ENCODE assay signal across 28 mouse cellular contexts in genomic region chr17:44438526-44438925, GRCm38 (mm10).
DNase-seq lines count a peak whose midpoint lies in the region; ATAC-seq and TF ChIP-seq lines count a peak whose summit lies in the region.
"Had no signal": no experiment of that assay in that cellular context is flagged by ENCODE, and none has a peak within 500 bp of the region (broad histone marks: within the 10 kb centered on the region; RNA-seq: fewer than 3 reads in every experiment).

No protein-coding gene starts in this region.

- no peak for TF ChIP-seq POLR2A in lung, adult 2 months (IDR thresholded peaks at IDR 0.05; ENCODE audit: borderline replicate concordance, extremely low read depth, low read depth, low read length)

- CTCF ChIA-PET in Patski (lab: Charles Lee) = interaction anchor here (1.3 kb wide), 1 partner anchor 16 kb away, joined by 3 read pairs; no protein-coding TSS in a partner anchor

- H3K36me3 ChIP-seq in neural tube, embryonic 15.5 days = no peaks in the 10 kb centered on the region
- H3K36me3 ChIP-seq in heart, embryonic 10.5 days = no peaks in the 10 kb centered on the region
- H3K36me3 ChIP-seq: embryonic facial prominence, embryonic 10.5 days; embryonic facial prominence, embryonic 13.5 days; forebrain, embryonic 12.5 days; forebrain, embryonic 15.5 days; G1E; heart, embryonic 13.5 days; hindbrain, embryonic 15.5 days; intestine, embryonic 15.5 days had no signal

- H3K4me1 ChIP-seq in neural tube, embryonic 15.5 days = no peaks in the 10 kb centered on the region
- H3K4me1 ChIP-seq in heart, embryonic 10.5 days = peaks cover 2% of the 10 kb centered on the region; the same call in 1 of the 2 replicates
- no peaks in the 10 kb centered on the region for H3K4me1 ChIP-seq in lung, adult 2 months (ENCODE audit: control insufficient read depth, insufficient read depth, low read length)
- H3K4me1 ChIP-seq: embryonic facial prominence, embryonic 10.5 days; forebrain, embryonic 12.5 days; forebrain, embryonic 15.5 days; hindbrain, embryonic 15.5 days; intestine, embryonic 15.5 days had no signal

- intact Hi-C loops in left cerebral cortex, postnatal 25 days (cut with DNase I) = loop anchor here (5.0 kb wide), 1 partner anchor 171 kb away; no protein-coding TSS in a partner anchor

- in situ Hi-C loops in Patski (cut with MboI; ENCODE audit: low pct_unique_long_range_greater_than_20kb) = no loop called here

- H3K27me3 ChIP-seq in Patski = no peaks in the 10 kb centered on the region
- no peaks in the 10 kb centered on the region for H3K27me3 ChIP-seq in neural tube, embryonic 15.5 days (replicated peaks)
- H3K27me3 ChIP-seq in heart, embryonic 10.5 days (ENCODE audit: insufficient read depth, poor library complexity, severe bottlenecking) = 0 out of 2 replicates have a peak, but pooled peaks cover 6% of the 10 kb centered on the region
- H3K27me3 ChIP-seq: embryonic facial prominence, embryonic 13.5 days; forebrain, embryonic 12.5 days; forebrain, embryonic 15.5 days; heart, embryonic 13.5 days; hindbrain, embryonic 15.5 days; intestine, embryonic 15.5 days had no signal

- H3K9ac ChIP-seq in neural tube, embryonic 15.5 days (replicated peaks) = no peak overlapping the region
- H3K9ac ChIP-seq: embryonic facial prominence, embryonic 13.5 days; forebrain, embryonic 12.5 days; forebrain, embryonic 15.5 days; heart, embryonic 13.5 days; hindbrain, embryonic 15.5 days; intestine, embryonic 15.5 days had no signal

- DNase-seq in thymus, postnatal 0 days (ENCODE audit: low spot score) = peak; percentile 2
- DNase-seq in thymus, postnatal 25 days = no peak
- peak; percentile 21 for DNase-seq in MN1 (ENCODE audit: low spot score)
- peak; percentile 60 for DNase-seq in Patski (ENCODE audit: low read depth, low spot score)
- no peak for DNase-seq in left cerebral cortex, postnatal 25 days (ENCODE audit: low spot score in 2 of 2)
- no peak for DNase-seq in heart, embryonic 10.5 days (ENCODE audit: low spot score)
- DNase-seq in lung, adult 2 months = no peak
- DNase-seq: adrenal gland, adult 8-10 months; adrenal gland, postnatal 36 days; cerebellum, adult 2 months; cerebellum, adult 9-11 months; cerebellum, postnatal 25 days; embryo, embryonic 11 days; gastrocnemius, postnatal 25 days; heart, adult 18-20 months; heart, postnatal 14 days; heart, postnatal 4 days; kidney, adult 11 months had no signal

- H3K9me3 ChIP-seq in neural tube, embryonic 15.5 days (replicated peaks) = no peaks in the 10 kb centered on the region
- no peaks in the 10 kb centered on the region for H3K9me3 ChIP-seq in heart, embryonic 10.5 days
- H3K9me3 ChIP-seq: embryonic facial prominence, embryonic 10.5 days; embryonic facial prominence, embryonic 13.5 days; forebrain, embryonic 12.5 days; forebrain, embryonic 15.5 days; heart, embryonic 13.5 days; hindbrain, embryonic 15.5 days; intestine, embryonic 15.5 days had no signal

- H3K27ac ChIP-seq in neural tube, embryonic 15.5 days (replicated peaks) = no peak overlapping the region
- H3K27ac ChIP-seq in heart, embryonic 10.5 days = no peak overlapping the region
- H3K27ac ChIP-seq: embryonic facial prominence, embryonic 10.5 days; embryonic facial prominence, embryonic 13.5 days; forebrain, embryonic 12.5 days; forebrain, embryonic 15.5 days; heart, embryonic 13.5 days; hindbrain, embryonic 15.5 days; intestine, embryonic 15.5 days had no signal

- no peak for TF ChIP-seq CTCF in Patski (IDR thresholded peaks at IDR 0.05)
- TF ChIP-seq CTCF in lung, adult 2 months (IDR thresholded peaks at IDR 0.05; ENCODE audit: insufficient read depth, low read length) = no peak

- H3K4me3 ChIP-seq in neural tube, embryonic 15.5 days (replicated peaks) = no peak overlapping the region
- no peak overlapping the region for H3K4me3 ChIP-seq in heart, embryonic 10.5 days
- no peak overlapping the region for H3K4me3 ChIP-seq in lung, adult 2 months (replicated peaks; ENCODE audit: extremely low read depth, low read depth, low read length)
- H3K4me3 ChIP-seq: embryonic facial prominence, embryonic 10.5 days; embryonic facial prominence, embryonic 13.5 days; erythroblast, embryonic 14.5 days; forebrain, embryonic 12.5 days; forebrain, embryonic 15.5 days; heart, embryonic 13.5 days; hindbrain, embryonic 15.5 days; intestine, embryonic 15.5 days had no signal

- peak; percentile 44 for ATAC-seq in Patski
- no peak for ATAC-seq in neural tube, embryonic 15.5 days (ENCODE audit: low FRiP score)
- ATAC-seq: forebrain, embryonic 15.5 days; intestine, embryonic 15.5 days had no signal

- POLR2A ChIA-PET in Patski (lab: Charles Lee) = no interaction called here

- no peak overlapping the region for H3K4me2 ChIP-seq in neural tube, embryonic 15.5 days
- H3K4me2 ChIP-seq: embryonic facial prominence, embryonic 13.5 days; forebrain, embryonic 12.5 days; forebrain, embryonic 15.5 days; heart, embryonic 13.5 days; hindbrain, embryonic 15.5 days; intestine, embryonic 15.5 days had no signal

Comparison
In these comparisons a context has a peak if more than half of its experiments do, and no peak if none do; other contexts are left out.
1. DNase-seq: peak in thymus, postnatal 0 days (single experiment), MN1 (single experiment) and Patski (single experiment); none in thymus, postnatal 25 days (single experiment), left cerebral cortex, postnatal 25 days (0 of 2), heart, embryonic 10.5 days (single experiment) and lung, adult 2 months (single experiment).